Mouse (Mus musculus) testis, adult 2 months (tissue): ENCODE results near the gene Rpusd1.

Experiments
- CTCF ChIP-seq: fragments of 200-500 bp; IDR thresholded peaks from 2 replicates; pipeline ENCODE4 v1.5.1; 2012; ENCODE audit warnings: low read depth, mild to moderate bottlenecking, inconsistent platforms, low read length, moderate library complexity; ENCODE audit not compliant: control insufficient read depth, insufficient read depth, insufficient replicate concordance
- POLR2A ChIP-seq: fragments of 200-500 bp; IDR thresholded peaks from 2 replicates; pipeline ENCODE4 v1.6.1; 2012; ENCODE audit warnings: low read depth, mild to moderate bottlenecking, inconsistent platforms, low read length, moderate library complexity; ENCODE audit not compliant: control insufficient read depth

GRCm38 (mm10) chr17:25711136-25711535, 16.3 kb upstream of the Rpusd1 start:
- no peak for TF ChIP-seq CTCF
- no peak for TF ChIP-seq POLR2A
